Mouse (Mus musculus) layer of hippocampus, postnatal 14 days (tissue): ENCODE results near the gene Gm21915. TPM values are rescaled to one million over a fixed set of nuclear protein-coding genes. Genes with fewer than 3 reads are reported as not detected.

Experiments used
- DNase-seq, 2 experiments: peaks; one replicate each; pipeline ENCODE4 v3.0.0; 2021 to 2022; ENCODE audit warnings: low spot score in 2 of 2, mixed read lengths in 1 of 2
- total RNA-seq, 2 experiments: library from RNA; stranded (reverse); gene quantifications; 2 replicates each; pipeline ENCODE4 v1.2.3; 2021

The Gm21915 gene
- total RNA-seq, 2 experiments from 2014 or later: not detected

DNA sequence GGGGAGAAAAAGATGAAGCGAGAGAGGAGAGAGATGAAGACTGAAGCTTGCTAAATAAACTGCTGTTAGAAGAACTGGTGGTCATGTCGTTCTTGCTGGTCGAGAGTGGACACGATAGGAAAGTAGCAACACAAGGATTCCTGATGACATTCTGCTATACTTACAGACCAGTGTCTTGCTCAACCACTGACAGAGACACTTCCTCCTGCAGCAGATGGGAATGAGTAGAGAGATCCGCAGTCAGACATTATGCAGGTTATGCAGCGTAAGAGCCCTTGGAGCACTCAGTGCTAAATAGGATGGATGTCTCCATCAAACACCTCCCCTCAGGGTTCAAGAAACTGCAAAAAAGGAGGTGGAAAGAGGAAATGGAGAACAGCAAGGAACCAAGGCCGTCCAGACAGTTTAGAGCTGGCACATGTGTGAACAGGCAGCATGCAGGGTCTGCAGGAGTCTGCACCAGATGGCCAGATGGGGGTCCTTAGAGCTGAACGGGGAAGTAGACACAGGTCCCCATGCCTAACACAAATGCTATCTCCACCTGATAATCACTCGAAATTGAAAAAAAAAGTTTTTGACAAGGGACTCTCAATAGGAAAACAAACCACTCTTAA is 4.1 kb upstream of the Gm21915 start:
- no peak for DNase-seq

DNA sequence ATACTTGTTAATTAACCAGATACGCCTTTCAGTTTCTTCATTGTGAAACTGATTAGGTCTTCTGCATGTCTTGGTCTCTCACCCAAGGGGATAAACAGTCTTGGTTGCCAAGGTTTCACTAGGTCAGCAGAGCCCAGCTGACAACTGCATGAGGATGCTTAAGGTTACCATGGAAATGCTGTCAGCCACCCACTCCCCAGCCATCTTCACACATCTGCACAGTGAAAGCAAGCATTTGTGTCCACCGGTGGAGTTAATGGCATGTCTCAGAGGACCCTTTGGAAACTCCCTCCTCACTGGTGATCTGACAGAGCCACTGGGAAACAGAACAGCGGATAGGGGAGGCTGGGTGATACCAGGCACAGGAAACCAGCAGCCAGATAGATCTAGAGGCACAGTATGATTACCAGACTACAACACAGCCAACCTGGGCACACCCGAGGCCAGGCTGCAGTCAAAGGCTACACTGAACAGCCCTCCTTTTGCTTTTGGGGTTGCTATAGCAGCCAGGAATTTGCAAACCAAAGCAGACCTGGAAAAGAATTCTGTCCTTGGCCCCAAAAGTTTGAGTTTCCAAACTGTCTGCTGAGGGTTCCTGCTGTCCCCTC is 1.0 kb downstream of the Gm21915 start:
- DNase-seq: no peak

DNA sequence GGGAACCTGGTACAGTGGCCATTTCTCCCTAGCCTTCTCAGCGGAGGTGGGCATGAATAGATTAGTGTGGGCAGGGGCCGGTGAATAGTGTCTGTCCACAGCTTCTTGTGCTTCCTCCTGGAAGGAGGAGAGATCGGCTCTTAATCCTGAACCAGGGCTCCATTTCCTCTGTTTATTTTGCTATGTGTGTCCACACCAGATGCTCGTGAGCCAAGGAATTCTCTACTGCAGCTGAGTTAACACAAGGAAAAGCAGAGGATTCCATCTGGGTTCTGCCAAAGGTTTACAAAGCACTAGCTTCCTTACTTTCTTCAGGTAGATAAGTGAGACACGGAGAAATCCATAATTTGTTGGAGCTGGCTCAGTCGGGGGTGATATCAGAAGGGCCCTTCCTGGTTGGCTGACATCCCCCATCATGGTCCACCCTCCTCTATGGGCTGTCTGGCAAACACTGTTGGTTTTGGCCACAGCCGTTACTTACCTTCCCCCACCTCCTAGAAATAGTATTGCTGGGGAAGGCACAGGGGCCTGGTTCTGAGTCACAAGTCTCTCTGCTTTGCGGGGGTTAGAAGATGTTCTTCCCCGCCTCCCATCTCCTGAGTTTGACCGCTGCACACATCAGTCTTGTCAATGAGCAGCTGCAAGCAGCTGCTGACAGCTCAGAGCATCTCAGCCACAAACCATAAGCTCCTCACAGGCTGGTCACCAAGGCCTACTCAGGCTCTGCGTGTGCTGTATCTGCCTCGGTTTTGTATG is 5.0 kb downstream of the Gm21915 start:
- no peak for DNase-seq

DNA sequence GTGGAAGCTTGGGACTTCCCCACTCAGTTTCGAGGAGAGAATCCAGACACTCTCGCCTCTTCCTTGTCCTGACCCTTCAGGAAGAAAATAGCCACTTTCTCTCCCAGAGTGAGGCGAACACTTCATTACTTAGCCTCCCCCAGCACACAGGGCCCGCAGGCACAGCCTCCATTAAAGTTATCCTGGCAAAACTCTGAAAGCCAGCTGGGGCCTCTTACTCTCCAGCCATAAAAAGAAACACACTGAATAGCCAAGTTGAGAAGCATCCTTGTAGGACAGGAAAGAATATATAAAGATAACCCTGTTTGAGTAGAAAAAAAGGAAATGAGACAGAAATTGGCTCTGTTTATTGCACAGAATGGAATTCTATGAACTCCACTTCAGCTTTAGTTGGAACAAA is 8.2 kb downstream of the Gm21915 start:
- DNase-seq: no peak

DNA sequence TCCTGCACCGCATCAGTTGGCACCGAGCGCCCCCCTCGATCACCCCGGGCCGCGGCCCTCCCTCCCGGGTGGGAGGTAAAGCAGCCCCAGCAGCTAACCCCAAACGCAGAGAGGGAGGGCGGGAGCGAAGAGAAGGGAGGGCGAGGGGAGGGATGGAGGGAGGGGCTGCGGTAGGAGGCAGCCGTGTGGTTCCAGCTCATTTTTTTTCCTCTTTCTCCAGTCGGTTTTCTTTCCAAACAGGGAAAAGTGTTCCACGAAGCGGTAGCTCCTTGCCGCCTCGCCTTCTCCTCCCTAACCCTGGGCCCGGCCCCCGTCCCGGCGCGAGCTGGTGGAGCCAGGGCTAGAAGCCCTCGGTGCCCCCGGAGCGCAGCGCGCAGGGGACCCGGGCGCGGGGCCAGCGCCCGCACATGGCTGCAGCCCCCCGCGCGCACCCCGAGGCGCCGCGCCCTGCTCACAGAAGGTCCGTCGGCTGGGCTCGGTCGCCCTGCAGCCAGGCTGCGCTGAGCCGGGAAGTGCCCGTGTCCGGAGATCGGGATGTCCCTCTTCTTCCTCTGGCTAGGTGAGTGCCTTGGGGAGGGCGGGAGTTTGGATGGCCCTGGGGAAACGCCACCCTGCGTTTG is 15.5 kb downstream of the Gm21915 start, which contains the start of gene Clmp:
Clmp (plus strand) TSS at position 162 of the 620 bp plus-strand sequence.
- DNase-seq: no peak

DNA sequence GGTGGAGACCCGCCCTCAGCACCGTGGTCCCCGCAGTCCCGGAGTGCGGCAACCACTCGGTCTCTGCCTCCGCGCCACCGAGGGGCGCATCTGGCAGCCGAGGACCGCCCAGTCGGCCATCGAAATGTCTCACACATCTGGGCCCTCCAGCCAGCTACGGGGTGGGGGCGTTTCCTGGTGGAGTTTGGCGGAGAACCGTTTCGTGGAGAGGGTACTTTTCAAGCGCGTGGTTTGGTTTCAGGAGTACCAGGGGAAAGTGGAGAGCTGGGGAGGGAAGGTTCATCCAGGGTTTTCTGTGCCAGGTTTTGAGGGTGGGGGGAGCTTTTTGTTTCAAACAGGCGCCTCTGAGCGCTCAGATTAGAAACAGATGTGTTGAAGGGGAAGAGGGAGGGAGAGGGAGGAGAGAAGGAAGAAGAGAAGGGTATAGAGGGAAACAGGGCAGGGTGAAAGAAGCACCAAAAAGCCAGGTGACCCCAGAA is 16.0 kb downstream of the Gm21915 start:
- DNase-seq: peak in 1 of 2 experiments; percentile 40

DNA sequence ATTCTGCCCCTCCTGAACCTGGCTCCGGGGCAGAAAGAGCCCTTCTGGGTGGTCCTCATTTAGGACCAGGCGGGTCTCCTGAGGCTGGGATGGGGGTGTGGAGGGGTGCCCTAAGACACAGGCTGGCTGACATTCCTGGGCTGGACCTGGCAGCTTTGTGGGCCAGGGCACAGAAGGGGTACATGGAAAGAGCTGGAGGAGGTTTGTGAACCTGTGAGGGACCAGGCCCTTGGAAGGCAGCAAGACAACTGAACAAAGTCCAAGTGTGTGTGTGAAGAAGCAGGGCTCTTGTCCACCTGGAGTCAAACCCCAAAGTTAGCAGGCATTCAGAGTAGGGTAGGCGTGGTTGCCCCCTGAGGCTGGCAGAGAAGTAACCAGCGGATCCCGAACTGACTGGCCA is 16.6 kb downstream of the Gm21915 start:
- no peak for DNase-seq

DNA sequence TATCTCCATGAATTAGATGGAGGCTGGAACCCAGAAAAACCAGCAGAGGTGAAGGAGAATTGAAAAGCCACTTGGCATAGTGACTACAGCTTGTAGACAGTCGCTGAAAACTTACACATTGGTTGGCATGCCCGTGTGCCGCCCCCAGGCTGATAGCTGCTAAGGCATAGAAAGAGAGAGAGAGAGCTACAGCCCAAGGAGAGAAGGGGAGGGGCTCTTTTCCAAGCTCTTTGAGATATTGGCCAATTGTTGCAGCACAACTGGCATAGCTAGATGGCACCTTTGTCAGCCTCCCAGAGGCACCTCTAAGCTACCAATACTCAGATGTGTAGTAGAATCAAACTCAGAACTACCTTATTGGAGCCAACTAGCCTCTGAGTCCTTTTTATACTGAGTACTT is 17.1 kb downstream of the Gm21915 start:
- DNase-seq: no peak

DNA sequence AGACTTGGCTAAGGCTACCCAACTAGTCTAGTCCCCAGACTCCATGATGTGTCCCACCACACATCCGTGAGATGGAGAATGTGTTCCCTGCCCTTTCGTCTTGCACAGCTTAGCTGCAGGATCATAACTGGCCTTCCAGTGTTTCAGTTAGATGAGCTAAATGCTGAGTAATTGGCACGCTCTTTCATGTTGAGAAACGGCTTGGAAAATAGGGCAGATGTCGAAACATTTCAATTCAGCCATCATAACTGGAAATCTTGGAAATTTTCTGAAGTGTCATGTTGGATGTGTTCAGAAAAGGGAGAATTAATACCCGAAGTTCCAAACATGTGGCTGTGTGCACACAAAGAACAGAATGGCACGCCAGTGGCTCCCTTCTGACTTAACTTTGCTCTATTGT is 20.1 kb downstream of the Gm21915 start:
- no peak for DNase-seq

DNA sequence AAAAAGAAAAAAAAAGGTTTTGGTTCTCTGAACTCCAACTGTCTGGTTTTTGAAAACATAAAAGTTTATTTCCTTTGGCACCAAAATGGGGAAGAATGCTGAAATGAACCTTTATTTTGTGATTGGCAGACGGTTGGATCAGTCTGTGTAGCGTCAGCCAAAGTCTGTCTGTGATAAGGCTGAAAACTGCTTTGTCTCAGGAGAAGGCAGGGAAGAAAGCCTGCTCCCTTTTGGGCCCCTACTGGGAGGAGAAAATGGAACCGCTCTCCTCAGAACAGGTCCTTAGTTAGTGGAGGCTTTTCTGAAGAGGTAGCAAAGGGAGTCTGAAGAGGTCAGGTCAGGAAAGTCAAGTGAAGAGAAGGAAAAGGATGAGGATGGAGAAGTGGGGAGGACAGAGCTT is 22.6 kb downstream of the Gm21915 start:
- no peak for DNase-seq

DNA sequence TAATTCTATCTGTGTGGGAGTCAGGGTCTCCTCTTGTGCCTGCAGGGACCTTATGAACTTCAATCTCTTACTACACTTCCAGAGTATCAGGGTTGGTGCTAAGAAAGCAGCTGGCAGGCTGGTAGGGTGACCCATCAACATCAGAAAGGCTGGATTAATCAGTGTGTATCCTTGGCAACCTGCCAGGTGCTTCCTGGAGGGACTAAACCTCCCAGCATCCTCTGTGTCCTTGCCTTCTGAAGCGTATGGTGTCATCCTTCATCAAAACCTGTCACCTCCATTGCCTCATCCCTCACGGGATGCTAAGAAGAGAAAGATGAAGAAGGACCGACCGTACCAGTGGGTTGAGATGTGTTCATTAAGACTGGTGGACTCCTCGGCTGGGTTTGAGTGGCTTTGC is 23.4 kb downstream of the Gm21915 start:
- DNase-seq: no peak

DNA sequence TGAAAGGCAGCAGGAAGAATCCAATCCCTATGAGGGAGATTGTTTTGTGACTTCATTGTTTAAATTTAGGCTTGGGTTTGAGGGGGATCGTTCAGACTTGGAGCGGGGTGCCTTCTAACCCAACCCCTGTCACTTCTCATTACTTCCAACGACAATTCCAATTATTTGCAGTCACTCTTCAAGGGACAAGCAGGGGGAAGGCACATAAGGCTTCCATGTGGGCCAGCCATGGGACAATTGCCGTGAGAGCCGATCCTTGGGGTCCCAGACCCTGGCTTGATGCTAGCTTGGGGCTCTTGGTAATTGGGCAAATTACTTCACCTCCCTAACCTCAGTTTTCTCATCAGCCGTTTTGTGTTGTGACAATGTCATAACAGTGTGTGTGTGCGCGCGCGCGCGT is 23.9 kb downstream of the Gm21915 start:
- no peak for DNase-seq

DNA sequence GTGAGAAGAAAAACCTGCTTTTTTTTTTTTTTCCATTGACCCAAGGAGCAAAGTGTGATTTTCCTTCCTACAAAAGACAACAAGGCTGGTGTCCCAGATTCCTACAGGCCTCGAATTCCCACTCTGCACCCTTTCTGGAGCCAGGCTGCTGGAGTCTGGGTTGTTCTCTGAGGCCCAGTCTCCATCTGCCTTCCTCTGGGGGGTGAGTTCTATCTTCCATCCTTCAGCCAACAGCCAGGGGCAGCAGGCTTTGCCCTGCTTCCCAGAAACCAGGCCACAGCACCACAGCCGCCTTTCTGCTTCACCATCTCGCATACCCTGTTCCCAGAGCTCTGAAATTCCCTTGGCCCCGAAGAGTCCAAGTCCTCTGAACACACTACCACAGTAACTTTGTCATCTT is 25.7 kb downstream of the Gm21915 start:
- DNase-seq: no peak

DNA sequence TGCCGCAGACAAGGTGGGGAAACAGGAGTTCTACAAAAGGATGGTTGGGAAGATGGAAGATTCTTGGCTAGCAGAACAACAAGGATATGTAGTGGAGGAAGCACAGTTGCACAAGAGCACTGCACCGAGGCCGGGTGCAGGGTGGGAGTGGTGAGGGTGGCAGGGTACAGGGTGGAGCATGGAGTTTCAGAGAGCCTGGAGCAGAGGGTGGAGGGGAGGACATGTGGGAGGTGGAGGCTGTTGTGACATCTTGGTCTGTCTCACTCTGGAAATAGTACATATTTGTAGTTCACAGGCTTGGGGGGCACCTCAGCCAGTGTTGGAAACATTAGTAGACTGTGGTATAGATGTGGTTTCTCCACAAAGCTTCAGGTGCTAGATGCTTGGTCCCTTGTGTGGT is 28.8 kb downstream of the Gm21915 start:
- DNase-seq: no peak

DNA sequence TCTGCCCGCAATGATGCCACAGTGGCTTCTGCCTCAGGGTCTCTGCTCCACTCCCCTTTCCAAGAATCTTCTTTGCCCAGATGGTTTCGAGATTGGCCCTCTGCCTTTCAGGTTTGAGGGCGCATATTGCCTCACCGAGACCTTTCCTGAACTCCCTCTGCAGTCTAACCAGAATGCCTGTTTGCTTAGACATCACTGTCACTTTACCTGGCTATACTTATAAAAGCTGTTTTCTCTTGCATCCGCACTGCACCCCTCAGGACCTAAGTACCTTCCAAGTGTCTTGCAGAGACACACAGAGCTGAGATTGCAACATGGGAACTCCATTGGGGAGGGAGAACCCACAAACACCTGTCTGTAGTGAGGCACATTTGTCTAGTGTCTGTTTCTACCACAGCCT is 29.8 kb downstream of the Gm21915 start:
- DNase-seq: no peak

DNA sequence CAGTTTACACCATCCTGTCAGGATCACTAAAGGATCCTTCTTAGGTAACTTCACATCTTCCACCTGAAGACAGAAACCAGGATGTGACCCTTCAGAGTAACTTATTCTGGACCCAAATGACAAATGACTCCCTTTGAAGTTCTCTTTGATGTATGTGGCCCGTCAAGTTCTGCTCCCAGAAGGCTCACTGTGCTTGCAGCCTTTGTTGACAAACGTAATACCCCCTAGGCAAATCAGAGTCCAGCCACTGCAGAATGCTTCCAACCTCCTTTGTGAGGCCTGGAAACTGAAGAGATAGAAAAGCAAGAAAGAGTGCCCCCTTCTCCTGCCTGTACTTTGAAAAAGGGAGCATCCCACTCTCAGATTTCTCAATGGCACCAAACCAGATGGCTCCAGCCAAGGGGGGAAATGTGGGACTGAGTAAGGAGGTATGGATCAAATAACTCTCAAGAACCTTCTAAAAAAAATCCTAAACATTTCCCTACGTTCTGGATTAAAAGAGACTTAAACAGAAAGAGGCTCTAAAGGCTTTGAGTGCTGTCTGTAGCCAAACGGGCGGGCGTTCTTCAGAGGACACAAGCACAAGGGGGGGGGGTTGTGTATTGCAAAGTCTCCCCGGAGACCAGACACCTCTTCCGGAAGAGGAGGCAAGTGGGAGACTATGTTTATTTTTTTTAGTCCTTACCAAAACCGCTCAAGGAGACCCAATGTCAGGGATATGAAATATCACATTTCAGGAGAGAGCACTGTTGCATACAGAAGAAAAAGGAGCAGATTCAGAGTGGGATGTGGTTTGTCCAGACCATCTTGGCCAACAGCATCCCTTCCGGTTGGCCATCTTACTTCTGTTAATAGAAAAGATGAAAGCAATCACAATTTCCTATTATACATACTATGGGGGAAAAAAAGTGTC is 34.2 kb downstream of the Gm21915 start:
- no peak for DNase-seq

DNA sequence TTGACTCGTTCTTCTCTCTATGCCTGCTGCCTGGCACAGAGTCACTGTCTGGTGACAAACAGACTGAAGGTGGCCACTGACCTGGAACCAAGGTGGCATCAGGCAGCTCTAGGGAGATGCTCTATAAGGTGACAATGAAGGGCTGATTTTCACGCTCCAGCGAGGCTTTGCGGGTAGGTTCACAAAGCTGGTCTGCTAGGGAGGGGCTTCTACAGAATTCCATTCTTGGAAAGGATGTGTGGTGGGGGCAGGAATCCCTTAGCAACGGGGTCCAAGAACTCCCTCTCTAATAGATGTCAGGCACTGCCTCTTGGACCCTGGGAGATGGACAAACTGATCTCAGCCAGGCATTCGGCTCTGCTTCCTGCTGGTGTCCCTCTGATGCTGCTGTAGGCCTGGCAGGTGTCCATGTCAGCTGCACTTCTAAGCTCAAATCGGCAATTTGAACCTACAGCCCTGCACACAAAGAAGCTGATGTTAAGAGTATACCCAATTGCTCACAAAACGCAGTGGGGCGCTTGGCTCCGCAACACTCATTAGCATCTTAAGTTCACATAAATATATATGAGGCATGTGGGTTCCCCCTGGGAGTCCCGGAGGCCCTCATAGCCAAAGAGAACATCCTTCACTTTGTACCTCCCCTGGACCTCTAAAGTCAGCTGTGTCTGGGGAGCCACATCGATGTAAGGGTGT is 38.2 kb downstream of the Gm21915 start:
- DNase-seq: no peak

DNA sequence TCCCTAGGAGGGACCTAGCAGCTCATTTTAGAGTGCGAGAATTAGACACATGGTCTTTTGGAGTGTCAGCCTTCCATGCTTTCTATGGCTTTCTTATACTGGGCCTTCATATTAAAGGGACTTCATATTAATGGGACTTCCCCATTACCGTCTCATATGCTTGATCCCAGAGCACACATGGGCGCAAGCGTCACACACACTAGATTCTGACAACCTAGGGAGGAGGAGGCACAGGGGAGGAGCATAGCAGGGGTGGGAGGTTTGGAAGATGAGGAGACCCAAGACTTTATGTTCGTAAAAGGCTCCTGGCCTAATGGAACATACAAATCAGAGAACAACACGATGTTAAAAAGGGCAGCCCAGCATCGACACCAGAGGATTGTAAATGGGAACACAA is 38.7 kb downstream of the Gm21915 start:
- DNase-seq: no peak

DNA sequence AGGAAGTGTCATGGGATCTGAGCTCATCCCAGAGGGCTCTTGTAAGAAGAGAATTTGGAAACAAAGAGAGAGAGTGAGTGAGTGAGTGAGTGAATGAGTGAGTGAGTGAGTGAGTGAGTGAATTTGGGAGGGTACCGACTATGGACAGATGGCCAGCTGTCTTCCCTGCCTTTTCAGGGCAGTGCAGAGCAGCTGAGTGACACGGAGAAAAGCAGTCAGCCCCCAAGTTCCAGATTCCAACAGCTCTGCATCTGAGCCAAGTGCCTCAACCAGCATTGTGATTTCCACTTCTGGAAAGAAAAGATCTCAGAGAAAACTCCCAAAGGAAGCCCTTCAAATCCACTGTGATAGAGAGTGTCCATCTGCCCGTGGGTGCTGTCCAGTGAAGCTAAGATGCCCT is 39.2 kb downstream of the Gm21915 start:
- DNase-seq: no peak

DNA sequence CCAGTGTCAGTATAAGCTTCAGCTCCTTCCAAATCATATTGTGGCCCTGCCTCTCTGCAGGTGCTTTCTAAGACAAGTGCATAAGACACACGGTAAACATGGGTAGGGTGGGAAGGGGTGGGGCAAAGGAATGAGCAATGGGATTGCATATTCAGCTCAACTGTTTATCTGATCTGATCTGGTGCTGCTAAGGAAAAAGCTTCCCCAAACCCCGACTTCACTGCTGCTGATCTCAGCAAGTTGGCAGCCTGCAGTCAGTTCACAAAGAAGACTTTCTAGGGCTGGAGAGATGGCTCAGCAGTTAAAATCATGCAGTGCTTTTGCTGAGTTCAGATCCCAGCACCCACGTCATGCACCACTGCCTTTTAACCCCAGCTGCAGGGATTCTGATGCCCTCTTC is 39.6 kb downstream of the Gm21915 start:
- no peak for DNase-seq
